Mouse (Mus musculus) forebrain, postnatal 0 days (tissue): ENCODE data around the gene Ncmap. TPM values are rescaled to one million over a fixed set of nuclear protein-coding genes. Genes with fewer than 3 reads are reported as not detected.
"Not testable (repeated sequence)": the region's sequence is repeated elsewhere in the genome, so short reads cannot be mapped to it uniquely, and the experiment has no call there.

Source experiments
- ATAC-seq: fragments of 200-750 bp; cut with Nextera tagmentation; 2 replicates; pipeline ENCODE4 v1.8.0; 2017; ENCODE audit warnings: mild to moderate bottlenecking, moderate library complexity
- DNase-seq: peaks from one replicate; pipeline ENCODE4 v3.0.0-alpha.2; 2015
- H3K27ac ChIP-seq: fragments of 300-500 bp; sonication (generic); 2 replicates; pipeline ENCODE4 v1.5.1; 2014; ENCODE audit warnings: low read depth, mild to moderate bottlenecking, antibody characterized with exemption, low read length, moderate library complexity, mixed read lengths
- H3K27me3 ChIP-seq: fragments of 300-500 bp; sonication (generic); 2 replicates; pipeline ENCODE4 v1.6.1; 2014; ENCODE audit warnings: mild to moderate bottlenecking, low read length, mixed read lengths; ENCODE audit not compliant: insufficient read depth
- H3K36me3 ChIP-seq: fragments of 300-500 bp; sonication (generic); 2 replicates; pipeline ENCODE4 v1.6.1; 2014; ENCODE audit warnings: mild to moderate bottlenecking, moderate library complexity; ENCODE audit not compliant: insufficient read depth
- H3K4me1 ChIP-seq: fragments of 300-500 bp; sonication (generic); 2 replicates; pipeline ENCODE4 v1.6.1; 2014; ENCODE audit warnings: antibody characterized with exemption; ENCODE audit not compliant: insufficient read depth
- H3K4me2 ChIP-seq: fragments of 300-500 bp; sonication (generic); 2 replicates; pipeline ENCODE4 v1.6.1; 2014; ENCODE audit warnings: low read depth, mild to moderate bottlenecking, moderate library complexity
- H3K4me3 ChIP-seq: fragments of 300-500 bp; sonication (generic); 2 replicates; pipeline ENCODE4 v1.5.1; 2014; ENCODE audit warnings: low read depth, low read length, mixed read lengths
- H3K9ac ChIP-seq: fragments of 300-500 bp; sonication (generic); 2 replicates; pipeline ENCODE4 v1.6.1; 2014; ENCODE audit warnings: mild to moderate bottlenecking
- H3K9me3 ChIP-seq: fragments of 300-500 bp; sonication (generic); 2 replicates; pipeline ENCODE4 v1.6.1; 2016; ENCODE audit warnings: low read length
- CTCF ChIP-seq: sonication (generic); IDR thresholded peaks from 2 replicates; pipeline ENCODE4 v1.5.1; 2016; ENCODE audit warnings: antibody characterized with exemption, control low read depth, low read depth
- WGBS: fragments of 180-500 bp; shearing (Covaris S2); extraction: QIAGEN DNeasy Blood & Tissue Kit; methylation state at CpG from one replicate; pipeline ENCODE4 v1.1.7; 2014; 5-methylcytosine and 5-hydroxymethylcytosine counted together
- polyA plus RNA-seq: library from polyadenylated mRNA; unstranded; fragments of >200 nt; fragmentation: Nextera tagmentation; extraction: Ambion mirVana; gene quantifications from 2 replicates; pipeline ENCODE4 v1.2.1, GENCODE M21; 2015
- total RNA-seq: library from RNA; depleted of rRNA; stranded (reverse); fragments of >200 nt; gene quantifications from 2 replicates; pipeline ENCODE4 v1.2.3, GENCODE M21; 2014

Ncmap gene
- total and polyA plus RNA-seq, 2 experiments from 2014 or later: 0.86 to 0.90 TPM

- no peak overlapping the region for H3K4me2 ChIP-seq
- no peak overlapping the region for H3K27ac ChIP-seq
- no peaks in the 10 kb centered on the region for H3K4me1 ChIP-seq
- H3K4me3 ChIP-seq: no peak overlapping the region
- WGBS: 74% methylated on average over 11 of the region's 11 CpGs
- no peaks in the 10 kb centered on the region for H3K27me3 ChIP-seq
- no peak overlapping the region for H3K9ac ChIP-seq
- no peak for ATAC-seq
- H3K36me3 ChIP-seq: no peaks in the 10 kb centered on the region
- H3K9me3 ChIP-seq: no peaks in the 10 kb centered on the region
- TF ChIP-seq CTCF: no peak
- DNase-seq: no peak
Measured at GRCm38 (mm10) chr4:135370372-135370771, 27.7 kb downstream of the Ncmap start.

- no peak for DNase-seq
- Histone ChIP-seq H3K36me3 (no peaks in the 10 kb centered on the region), H3K4me2 (no peak overlapping the region), H3K27ac (no peak overlapping the region), H3K4me1 (no peaks in the 10 kb centered on the region), H3K9ac (no peak overlapping the region), H3K9me3 (no peaks in the 10 kb centered on the region), H3K4me3 (no peak overlapping the region), H3K27me3 (no peaks in the 10 kb centered on the region)
- WGBS: 22% methylated on average over 6 of the region's 6 CpGs
- ATAC-seq: no peak; the same call in 1 of the 2 replicates
- TF ChIP-seq CTCF: no peak
Measured at GRCm38 (mm10) chr4:135362828-135363227, 35.2 kb downstream of the Ncmap start.

- Histone ChIP-seq H3K27ac (no peak overlapping the region), H3K9ac (no peak overlapping the region), H3K9me3 (no peaks in the 10 kb centered on the region), H3K27me3 (no peaks in the 10 kb centered on the region), H3K36me3 (no peaks in the 10 kb centered on the region), H3K4me2 (no peak overlapping the region), H3K4me3 (no peak overlapping the region), H3K4me1 (no peaks in the 10 kb centered on the region)
- ATAC-seq: no peak
- TF ChIP-seq CTCF: no peak
- WGBS: 88% methylated on average over 12 of the region's 12 CpGs
- DNase-seq: no peak
Measured at GRCm38 (mm10) chr4:135361722-135362121, 36.3 kb downstream of the Ncmap start.

- peak; percentile 65 for TF ChIP-seq CTCF
- H3K27me3 ChIP-seq: no peaks in the 10 kb centered on the region
Measured at GRCm38 (mm10) chr4:135358736-135359135, 39.3 kb downstream of the Ncmap start.

GRCm38 (mm10) chr4:135357221-135357920 is 40.7 kb downstream of the Ncmap start:
- Histone ChIP-seq H3K36me3 (no peaks in the 10 kb centered on the region), H3K27me3 (no peaks in the 10 kb centered on the region), H3K4me2 (no peak overlapping the region), H3K4me1 (0 out of 2 replicates have a peak, but pooled peaks cover 3% of the 10 kb centered on the region), H3K4me3 (no peak overlapping the region), H3K27ac (no peak overlapping the region), H3K9me3 (no peaks in the 10 kb centered on the region), H3K9ac (no peak overlapping the region)
- TF ChIP-seq CTCF: no peak
- DNase-seq (no peak), ATAC-seq (no peak)
- 80% methylated on average over 12 of the region's 12 CpGs for WGBS

More at GRCm38 (mm10) chr4:135358736-135359135, 39.3 kb downstream of the Ncmap start:
- no peaks in the 10 kb centered on the region for H3K9me3 ChIP-seq
- no peak overlapping the region for H3K9ac ChIP-seq
- H3K27ac ChIP-seq: no peak overlapping the region
- H3K4me1 ChIP-seq: 0 out of 2 replicates have a peak, but pooled peaks cover 3% of the 10 kb centered on the region
- no peak overlapping the region for H3K4me3 ChIP-seq
- ATAC-seq (no peak), DNase-seq (peak; percentile 74)
- H3K4me2 ChIP-seq: no peak overlapping the region
- no peaks in the 10 kb centered on the region for H3K36me3 ChIP-seq
- 1% methylated on average over 6 of the region's 6 CpGs for WGBS

GRCm38 (mm10) chr4:135355886-135356550 is 42.0 kb downstream of the Ncmap start:
- DNase-seq (no peak), ATAC-seq (no peak)
- no peaks in the 10 kb centered on the region for H3K36me3 ChIP-seq
- no peaks in the 10 kb centered on the region for H3K27me3 ChIP-seq
- no peak overlapping the region for H3K4me3 ChIP-seq
- 88% methylated on average over 9 of the region's 9 CpGs for WGBS
- H3K4me2 ChIP-seq: no peak overlapping the region
- no peak overlapping the region for H3K27ac ChIP-seq
- H3K4me1 ChIP-seq: 0 out of 2 replicates have a peak, but pooled peaks cover 3% of the 10 kb centered on the region
- no peak overlapping the region for H3K9ac ChIP-seq
- TF ChIP-seq CTCF: no peak
- H3K9me3 ChIP-seq: no peaks in the 10 kb centered on the region

- not testable (repeated sequence) for ATAC-seq
Measured at GRCm38 (mm10) chr4:135354751-135355150, 43.3 kb downstream of the Ncmap start.

More at GRCm38 (mm10) chr4:135354751-135355150, 43.3 kb downstream of the Ncmap start:
- not testable (repeated sequence) for H3K27me3 ChIP-seq, H3K9ac ChIP-seq, H3K4me1 ChIP-seq, H3K4me2 ChIP-seq, DNase-seq, H3K9me3 ChIP-seq, H3K36me3 ChIP-seq, H3K4me3 ChIP-seq
- peak overlapping the region; percentile 93; the same call in 1 of the 2 replicates for H3K27ac ChIP-seq
